Mouse (Mus musculus): Measurements from ENCODE around the gene Cdkl3.

The Cdkl3 gene

GRCm38 (mm10) chr11:52127760-52128159, 123.7 kb downstream of the Cdkl3 start:
- DNase-seq: no peak

GRCm38 (mm10) chr11:52128316-52129061, 124.5 kb downstream of the Cdkl3 start:
- no peak for DNase-seq

GRCm38 (mm10) chr11:52129171-52129570, 125.2 kb downstream of the Cdkl3 start:
- DNase-seq: no peak

GRCm38 (mm10) chr11:52129621-52130450, 125.8 kb downstream of the Cdkl3 start:
- DNase-seq: no peak

GRCm38 (mm10) chr11:52130451-52131068, 126.5 kb downstream of the Cdkl3 start:
- DNase-seq: no peak

Data from spleen, adult 18-20 months (tissue).